Mouse (Mus musculus): ENCODE results near the gene Defb35. TPM values are rescaled to one million over a fixed set of nuclear protein-coding genes. Genes with fewer than 3 reads are reported as not detected.

Defb35 gene
- polyA plus RNA-seq, 1 experiment from 2014 or later = not detected

DNA sequence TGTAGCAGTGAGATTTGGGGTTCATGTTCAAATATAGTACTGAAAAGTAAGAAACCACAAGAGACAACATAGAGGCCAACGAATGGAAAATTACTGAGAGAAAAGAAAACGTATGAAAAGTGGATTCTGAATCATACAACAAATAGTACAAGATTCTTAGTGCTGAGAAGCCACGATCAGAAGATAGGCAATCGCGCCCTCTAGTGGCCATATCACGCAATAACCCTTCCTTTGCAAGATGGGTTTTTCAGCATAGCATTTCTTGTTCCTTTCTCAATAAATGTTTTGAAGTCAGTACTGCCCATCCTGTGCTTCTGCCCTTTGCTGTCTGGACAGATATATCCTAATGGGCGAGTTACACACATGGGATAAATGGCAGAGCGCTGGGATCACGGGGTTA lies 17.2 kb downstream of the Defb35 start:
- ATAC-seq (ENCODE audit: insufficient read depth, low FRiP score) = no peak
- H3K4me1 ChIP-seq (ENCODE audit: control insufficient read depth, insufficient read depth, low read length) = no peaks in the 10 kb centered on the region
- no peak overlapping the region for H3K27ac ChIP-seq (ENCODE audit: low read length)
- no peaks in the 10 kb centered on the region for H3K27me3 ChIP-seq (ENCODE audit: control insufficient read depth, insufficient read depth, low read length)
- H3K4me3 ChIP-seq (replicated peaks; ENCODE audit: low read length) = no peak overlapping the region
- WGBS = 5% methylated on average over 9 of the region's 9 CpGs
- no peak overlapping the region for H3K4me2 ChIP-seq (ENCODE audit: low read depth, low read length)
- no peaks in the 10 kb centered on the region for H3K36me3 ChIP-seq (ENCODE audit: control insufficient read depth, insufficient read depth, low read length)
- H3K9me3 ChIP-seq (replicated peaks; ENCODE audit: control insufficient read depth, low read length) = no peaks in the 10 kb centered on the region
- no peak overlapping the region for H3K9ac ChIP-seq (ENCODE audit: low read length)

DNA sequence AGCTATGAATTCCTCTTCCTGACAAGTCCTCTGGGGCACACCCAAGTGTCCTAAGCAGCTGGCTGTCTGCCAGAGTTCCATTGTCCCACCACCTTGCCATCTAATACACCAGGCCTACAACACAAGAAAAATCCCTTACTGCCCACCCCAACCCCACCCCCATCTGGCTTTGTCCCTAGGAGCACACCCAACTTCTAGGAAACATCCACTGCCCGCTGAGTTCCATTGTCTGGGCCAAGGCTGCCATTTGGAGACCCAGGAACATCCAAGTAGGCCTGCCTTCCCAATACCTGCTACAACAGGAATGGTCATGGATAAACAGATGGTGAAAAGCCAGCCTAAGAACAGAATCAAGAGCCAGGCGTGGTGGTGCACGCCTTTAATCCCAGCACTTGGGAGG lies 18.2 kb downstream of the Defb35 start:
- WGBS = 78% methylated on average over 3 of the region's 3 CpGs
- Histone ChIP-seq H3K9ac (ENCODE audit: low read length) (no peak overlapping the region), H3K36me3 (ENCODE audit: control insufficient read depth, insufficient read depth, low read length) (no peaks in the 10 kb centered on the region), H3K9me3 (replicated peaks; ENCODE audit: control insufficient read depth, low read length) (no peaks in the 10 kb centered on the region), H3K4me3 (replicated peaks; ENCODE audit: low read length) (no peak overlapping the region), H3K4me2 (ENCODE audit: low read depth, low read length) (no peak overlapping the region), H3K4me1 (ENCODE audit: control insufficient read depth, insufficient read depth, low read length) (no peaks in the 10 kb centered on the region), H3K27me3 (ENCODE audit: control insufficient read depth, insufficient read depth, low read length) (no peaks in the 10 kb centered on the region), H3K27ac (ENCODE audit: low read length) (no peak overlapping the region)
- ATAC-seq (ENCODE audit: insufficient read depth, low FRiP score) = no peak

DNA sequence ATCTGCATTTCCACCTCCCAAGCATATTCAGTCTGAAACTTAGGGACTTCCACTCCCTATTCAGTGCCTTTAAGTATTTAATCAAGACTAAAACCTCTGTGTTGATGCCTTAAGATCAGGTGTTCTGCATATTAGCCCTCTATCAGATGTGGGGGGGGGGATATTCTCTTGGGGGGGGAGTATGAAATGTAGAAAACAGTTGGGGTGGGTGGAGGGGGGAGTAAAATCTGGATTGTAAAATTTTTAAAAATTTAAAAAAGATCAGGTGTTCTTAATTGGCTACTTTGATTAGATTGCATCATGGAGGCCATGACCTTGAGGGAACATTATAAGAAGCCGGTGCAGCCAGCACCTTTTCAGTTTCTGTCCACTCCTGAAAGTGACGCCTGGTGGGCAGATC lies 20.3 kb downstream of the Defb35 start, which contains the start of gene Fam90a1a:
Fam90a1a (plus strand) TSS at position 301 of the 400 bp plus-strand sequence.
- no peaks in the 10 kb centered on the region for H3K9me3 ChIP-seq (replicated peaks; ENCODE audit: control insufficient read depth, low read length)
- H3K4me2 ChIP-seq (ENCODE audit: low read depth, low read length) = no peak within 1 kb of the TSS
- H3K9ac ChIP-seq (ENCODE audit: low read length) = no peak within 1 kb of the TSS
- no peaks in the 10 kb centered on the region for H3K27me3 ChIP-seq (ENCODE audit: control insufficient read depth, insufficient read depth, low read length)
- no peaks in the 10 kb centered on the region for H3K4me1 ChIP-seq (ENCODE audit: control insufficient read depth, insufficient read depth, low read length)
- WGBS = 87% methylated on average over 2 of the region's 2 CpGs
- no peak for ATAC-seq (ENCODE audit: insufficient read depth, low FRiP score)
- no peak within 1 kb of the TSS for H3K27ac ChIP-seq (ENCODE audit: low read length)
- no peaks in the 10 kb centered on the region for H3K36me3 ChIP-seq (ENCODE audit: control insufficient read depth, insufficient read depth, low read length)
- H3K4me3 ChIP-seq (replicated peaks; ENCODE audit: low read length) = no peak within 1 kb of the TSS

DNA sequence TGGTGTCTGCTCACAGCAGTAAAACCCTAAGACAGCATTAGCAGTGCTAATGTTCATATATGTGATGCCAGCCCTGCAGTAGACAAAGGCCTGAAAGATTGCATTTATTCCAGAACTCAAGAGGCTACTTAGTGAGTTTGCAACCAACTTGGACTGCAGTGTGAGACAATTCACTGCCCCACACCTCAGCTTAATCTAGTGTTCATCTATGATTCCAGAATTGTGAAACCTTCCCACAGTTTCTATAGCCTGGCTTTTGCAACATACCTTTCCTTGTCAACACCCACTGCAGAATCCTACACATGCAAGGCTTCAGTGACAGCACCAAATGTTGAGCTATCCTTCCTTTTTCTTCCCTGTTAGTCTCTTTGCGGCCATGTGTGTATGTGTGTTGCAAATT lies 28.5 kb downstream of the Defb35 start:
- no peak for ATAC-seq (ENCODE audit: insufficient read depth, low FRiP score)
- WGBS = 77% methylated on average over 1 of the region's 1 CpGs
- no peak overlapping the region for H3K27ac ChIP-seq (ENCODE audit: low read length)

DNA sequence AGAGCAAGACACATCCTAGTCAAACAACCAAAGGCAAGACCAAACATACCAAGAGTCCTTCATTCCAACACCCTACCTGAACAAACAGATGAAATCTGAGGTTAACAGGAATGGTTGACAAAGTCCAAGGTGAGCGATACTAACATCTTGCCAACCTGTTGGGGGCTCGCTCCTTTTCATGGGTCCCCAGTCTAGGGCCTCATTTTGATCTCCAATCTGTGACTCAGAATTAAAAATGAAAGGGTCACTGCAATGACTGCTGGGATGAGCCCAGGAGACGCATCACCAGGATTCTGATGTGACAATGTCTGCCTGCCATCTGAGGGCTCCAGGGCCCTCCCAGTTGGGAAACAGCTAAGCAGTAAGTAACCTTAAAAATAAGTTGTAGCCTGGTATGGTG lies 31.3 kb downstream of the Defb35 start, which contains the start of gene Ccdc70:
Ccdc70 (plus strand) TSS at position 301 of the 400 bp plus-strand sequence.
- Histone ChIP-seq H3K36me3 (ENCODE audit: control insufficient read depth, insufficient read depth, low read length) (no peaks in the 10 kb centered on the region), H3K4me1 (ENCODE audit: control insufficient read depth, insufficient read depth, low read length) (no peaks in the 10 kb centered on the region), H3K27me3 (ENCODE audit: control insufficient read depth, insufficient read depth, low read length) (no peaks in the 10 kb centered on the region), H3K4me2 (ENCODE audit: low read depth, low read length) (no peak within 1 kb of the TSS), H3K27ac (ENCODE audit: low read length) (no peak within 1 kb of the TSS), H3K4me3 (replicated peaks; ENCODE audit: low read length) (no peak within 1 kb of the TSS), H3K9me3 (replicated peaks; ENCODE audit: control insufficient read depth, low read length) (no peaks in the 10 kb centered on the region), H3K9ac (ENCODE audit: low read length) (no peak within 1 kb of the TSS)
- no peak for ATAC-seq (ENCODE audit: insufficient read depth, low FRiP score)
- WGBS = 65% methylated on average over 3 of the region's 3 CpGs

More for the DNA sequence above, 28.5 kb downstream of the Defb35 start:
- Histone ChIP-seq H3K36me3 (ENCODE audit: control insufficient read depth, insufficient read depth, low read length) (no peaks in the 10 kb centered on the region), H3K4me1 (ENCODE audit: control insufficient read depth, insufficient read depth, low read length) (no peaks in the 10 kb centered on the region), H3K9ac (ENCODE audit: low read length) (no peak overlapping the region), H3K4me2 (ENCODE audit: low read depth, low read length) (no peak overlapping the region), H3K4me3 (replicated peaks; ENCODE audit: low read length) (no peak overlapping the region), H3K9me3 (replicated peaks; ENCODE audit: control insufficient read depth, low read length) (no peaks in the 10 kb centered on the region), H3K27me3 (ENCODE audit: control insufficient read depth, insufficient read depth, low read length) (no peaks in the 10 kb centered on the region)

DNA sequence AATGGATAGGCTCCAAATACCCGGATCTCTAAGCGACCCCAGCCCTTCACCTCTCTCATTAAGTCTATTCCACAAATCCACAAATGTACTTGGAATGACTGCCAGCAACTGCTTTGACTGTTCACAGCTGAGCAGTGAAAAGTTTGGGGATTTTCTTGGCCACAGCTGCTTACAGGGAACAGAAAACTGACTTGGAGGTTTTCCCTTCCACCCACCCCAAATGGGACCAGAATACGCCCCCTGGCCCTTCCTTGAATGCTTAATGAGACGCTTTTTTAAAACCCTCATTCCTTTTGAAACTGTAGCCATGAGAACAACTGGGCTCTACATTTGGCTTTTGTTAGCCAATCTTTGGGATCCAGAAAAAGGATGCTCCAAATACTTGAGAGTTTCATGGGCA lies 40.0 kb downstream of the Defb35 start:
- Histone ChIP-seq H3K27me3 (ENCODE audit: control insufficient read depth, insufficient read depth, low read length) (no peaks in the 10 kb centered on the region), H3K36me3 (ENCODE audit: control insufficient read depth, insufficient read depth, low read length) (no peaks in the 10 kb centered on the region), H3K9ac (ENCODE audit: low read length) (no peak overlapping the region), H3K9me3 (replicated peaks; ENCODE audit: control insufficient read depth, low read length) (no peaks in the 10 kb centered on the region), H3K4me1 (ENCODE audit: control insufficient read depth, insufficient read depth, low read length) (no peaks in the 10 kb centered on the region), H3K4me2 (ENCODE audit: low read depth, low read length) (no peak overlapping the region), H3K27ac (ENCODE audit: low read length) (no peak overlapping the region), H3K4me3 (replicated peaks; ENCODE audit: low read length) (no peak overlapping the region)
- ATAC-seq (ENCODE audit: insufficient read depth, low FRiP score) = no peak
- 62% methylated on average over 4 of the region's 4 CpGs for WGBS

DNA sequence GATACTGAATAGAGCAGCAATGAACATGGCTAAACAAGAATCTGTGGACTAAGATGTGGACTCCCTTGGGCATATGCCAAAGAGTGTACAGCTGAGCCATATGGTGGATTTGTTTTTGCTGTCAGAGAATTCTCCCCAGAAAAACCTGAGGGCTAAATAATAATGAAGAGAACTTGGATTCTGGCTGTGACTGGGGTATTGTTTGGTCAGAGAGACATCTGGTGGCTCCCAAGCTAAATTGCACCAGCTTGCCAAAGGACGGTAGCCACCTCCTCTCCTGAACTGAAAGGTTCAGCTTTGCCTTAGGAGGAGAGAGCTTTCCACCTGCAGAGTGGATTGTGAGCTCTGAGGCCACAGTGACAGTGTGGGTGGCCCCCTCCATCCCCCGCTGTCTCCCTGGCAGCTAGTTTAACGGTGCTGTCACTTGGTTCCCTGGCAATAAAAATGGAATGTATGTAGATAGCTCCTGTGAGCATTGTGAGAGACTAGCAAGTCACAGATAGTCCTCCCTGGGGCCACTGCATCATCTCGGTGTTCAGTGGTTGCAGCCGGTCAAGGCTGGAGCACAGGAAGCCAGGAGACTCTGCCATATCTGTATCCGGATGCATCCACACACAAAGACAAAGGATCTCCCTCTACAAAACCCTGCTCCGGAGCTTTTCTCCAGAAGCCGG lies 43.6 kb downstream of the Defb35 start:
- no peak overlapping the region for H3K4me2 ChIP-seq (ENCODE audit: low read depth, low read length)
- no peak overlapping the region for H3K4me3 ChIP-seq (replicated peaks; ENCODE audit: low read length)
- no peaks in the 10 kb centered on the region for H3K36me3 ChIP-seq (ENCODE audit: control insufficient read depth, insufficient read depth, low read length)
- H3K9me3 ChIP-seq (replicated peaks; ENCODE audit: control insufficient read depth, low read length) = no peaks in the 10 kb centered on the region
- H3K27me3 ChIP-seq (ENCODE audit: control insufficient read depth, insufficient read depth, low read length) = no peaks in the 10 kb centered on the region
- H3K27ac ChIP-seq (ENCODE audit: low read length) = no peak overlapping the region
- ATAC-seq (ENCODE audit: insufficient read depth, low FRiP score) = no peak
- H3K4me1 ChIP-seq (ENCODE audit: control insufficient read depth, insufficient read depth, low read length) = no peaks in the 10 kb centered on the region
- H3K9ac ChIP-seq (ENCODE audit: low read length) = no peak overlapping the region
- 66% methylated on average over 8 of the region's 8 CpGs for WGBS

Other genes with a start within 250 kb of the Defb35 start
- gene AY761184, start 234.7 kb upstream of the Defb35 start, polyA plus RNA-seq (2015; fragmentation: Nextera tagmentation; extraction: Ambion mirVana) = not detected in 2 replicates
- gene Defa24, start 203.9 kb upstream of the Defb35 start, polyA plus RNA-seq (2015; fragmentation: Nextera tagmentation; extraction: Ambion mirVana) = 5.6 and 10.2 TPM in 2 replicates
- gene Defb50, start 114.8 kb upstream of the Defb35 start, polyA plus RNA-seq (2015; fragmentation: Nextera tagmentation; extraction: Ambion mirVana) = not detected in 2 replicates
- not detected in 2 replicates for gene Defb2, start 98.4 kb upstream of the Defb35 start, polyA plus RNA-seq (2015; fragmentation: Nextera tagmentation; extraction: Ambion mirVana)
- gene Defb10, start 79.5 kb upstream of the Defb35 start, polyA plus RNA-seq (2015; fragmentation: Nextera tagmentation; extraction: Ambion mirVana) = not detected in 2 replicates
- not detected in 2 replicates for gene Defb9, start 52.9 kb upstream of the Defb35 start, polyA plus RNA-seq (2015; fragmentation: Nextera tagmentation; extraction: Ambion mirVana)
- gene Defb11, start 31.9 kb upstream of the Defb35 start, polyA plus RNA-seq (2015; fragmentation: Nextera tagmentation; extraction: Ambion mirVana) = not detected in 2 replicates
- gene Defb15, start 5.6 kb upstream of the Defb35 start, polyA plus RNA-seq (2015; fragmentation: Nextera tagmentation; extraction: Ambion mirVana) = not detected in 2 replicates
- not detected in 2 replicates for gene Defb13, start 8.4 kb downstream of the Defb35 start, polyA plus RNA-seq (2015; fragmentation: Nextera tagmentation; extraction: Ambion mirVana)
- gene Fam90a1a, start 20.4 kb downstream of the Defb35 start, polyA plus RNA-seq (2015; fragmentation: Nextera tagmentation; extraction: Ambion mirVana) = not detected in 2 replicates
- gene Ccdc70, start 31.4 kb downstream of the Defb35 start, polyA plus RNA-seq (2015; fragmentation: Nextera tagmentation; extraction: Ambion mirVana) = not detected in 2 replicates
- gene Atp7b, start 122.0 kb downstream of the Defb35 start, polyA plus RNA-seq (2015; fragmentation: Nextera tagmentation; extraction: Ambion mirVana) = 11.1 and 12.7 TPM in 2 replicates
- gene Alg11, start 122.4 kb downstream of the Defb35 start, polyA plus RNA-seq (2015; fragmentation: Nextera tagmentation; extraction: Ambion mirVana) = 34.2 and 38.1 TPM in 2 replicates
- 0.39 and 0.58 TPM in 2 replicates for gene Nek5, start 186.7 kb downstream of the Defb35 start, polyA plus RNA-seq (2015; fragmentation: Nextera tagmentation; extraction: Ambion mirVana)
- gene Nek3, start 228.1 kb downstream of the Defb35 start, polyA plus RNA-seq (2015; fragmentation: Nextera tagmentation; extraction: Ambion mirVana) = 3.6 and 5.2 TPM in 2 replicates
- 42.7 and 43.8 TPM in 2 replicates for gene Ckap2, start 247.5 kb downstream of the Defb35 start, polyA plus RNA-seq (2015; fragmentation: Nextera tagmentation; extraction: Ambion mirVana)

Measured in stomach, embryonic 16.5 days (tissue).